Mouse (Mus musculus) CH12.LX (cell line): ENCODE data around the gene Epyc. TPM values are rescaled to one million over a fixed set of nuclear protein-coding genes. Genes with fewer than 3 reads are reported as not detected.
A peak's percentile ranks its signal among the peaks of the same experiment; 100 is the strongest.

Experiments used
- DNase-seq: peaks from one replicate; pipeline ENCODE4 v3.0.0-alpha.2; 2013; ENCODE audit errors: extremely low read depth
- H3K27ac ChIP-seq: 2 replicates; pipeline ENCODE4 v1.5.1; 2012; ENCODE audit warnings: low read depth, mild to moderate bottlenecking, control low read depth, moderate library complexity; ENCODE audit not compliant: insufficient read depth
- H3K27me3 ChIP-seq: replicated peaks from 2 replicates; pipeline ENCODE3; 2012; ENCODE audit warnings: inconsistent platforms
- H3K36me3 ChIP-seq, 2 experiments: replicated peaks in 1 of 2; 2 replicates each; pipeline versions ENCODE3 to v1.6.1; 2012; ENCODE audit warnings: inconsistent platforms in 1 of 2, low read length in 1 of 2, mild to moderate bottlenecking in 1 of 2, mixed read lengths in 1 of 2, moderate library complexity in 1 of 2; ENCODE audit not compliant: control insufficient read depth in 1 of 2, insufficient read depth in 1 of 2
- H3K4me1 ChIP-seq, 2 experiments: 2 replicates each; pipeline ENCODE4 v1.6.1; 2012; ENCODE audit warnings: inconsistent platforms in 1 of 2, moderate library complexity in 1 of 2; ENCODE audit not compliant: insufficient read depth in 2 of 2, control insufficient read depth in 1 of 2
- H3K4me2 ChIP-seq: 2 replicates; pipeline ENCODE4 v1.6.1; 2012; ENCODE audit warnings: low read depth, mild to moderate bottlenecking, control low read depth; ENCODE audit not compliant: poor library complexity, insufficient read depth, severe bottlenecking
- H3K4me3 ChIP-seq, 3 experiments: fragments of 150-350 bp in 1 of 3; sonication (generic) in 1 of 3; replicated peaks in 1 of 3; 2 replicates each; pipeline versions ENCODE3 to v1.5.1; 2011 to 2012; ENCODE audit warnings: low read depth in 2 of 3, low read length in 2 of 3, mild to moderate bottlenecking in 2 of 3, moderate library complexity in 2 of 3, control low read depth in 1 of 3, improper control_type of control experiment in 1 of 3, inconsistent platforms in 1 of 3, mixed read lengths in 1 of 3; ENCODE audit not compliant: poor library complexity in 1 of 3
- H3K79me2 ChIP-seq: replicated peaks from 2 replicates; pipeline ENCODE4 v1.6.1; 2012; ENCODE audit warnings: mild to moderate bottlenecking, moderate library complexity; ENCODE audit not compliant: control insufficient read depth, poor library complexity, insufficient read depth, severe bottlenecking; ENCODE audit errors: extremely low read depth
- H3K9ac ChIP-seq: 2 replicates; pipeline ENCODE4 v1.6.1; 2012; ENCODE audit warnings: low read depth, mild to moderate bottlenecking, control low read depth, moderate library complexity; ENCODE audit not compliant: insufficient read depth
- H3K9me3 ChIP-seq: replicated peaks from 2 replicates; pipeline ENCODE3; 2012; ENCODE audit warnings: low read length, inconsistent platforms, mixed read lengths
- BHLHE40 ChIP-seq: IDR thresholded peaks from 2 replicates; pipeline ENCODE4 v1.6.1; 2011; ENCODE audit warnings: mild to moderate bottlenecking, low read depth, low read length, improper control_type of control experiment
- CHD1 ChIP-seq: IDR thresholded peaks from 2 replicates; pipeline ENCODE4 v1.6.1; 2012; ENCODE audit warnings: low read depth, low read length, improper control_type of control experiment, inconsistent platforms
- CTCF ChIP-seq, 2 experiments: IDR thresholded peaks in 1 of 2; conservative IDR thresholded peaks in 1 of 2; 2 replicates each; pipeline ENCODE4 v1.5.1; 2011 to 2012; ENCODE audit warnings: low read depth in 2 of 2, low read length in 2 of 2, improper control_type of control experiment in 1 of 2, inconsistent platforms in 1 of 2, mild to moderate bottlenecking in 1 of 2, moderate library complexity in 1 of 2
- ETS1 ChIP-seq: conservative IDR thresholded peaks from 2 replicates; pipeline ENCODE4 v1.6.1; 2012; ENCODE audit warnings: low read depth, mild to moderate bottlenecking, inconsistent platforms, low read length, improper control_type of control experiment, moderate library complexity
- HCFC1 ChIP-seq: IDR thresholded peaks from 2 replicates; pipeline ENCODE4 v1.6.1; 2012; ENCODE audit warnings: low read depth, mild to moderate bottlenecking, inconsistent platforms, low read length, improper control_type of control experiment
- IRF4 ChIP-seq: IDR thresholded peaks from 2 replicates; pipeline ENCODE4 v1.6.1; 2014; ENCODE audit warnings: low read depth, mild to moderate bottlenecking, inconsistent platforms, low read length, improper control_type of control experiment
- JUND ChIP-seq: conservative IDR thresholded peaks from 2 replicates; pipeline ENCODE4 v1.6.1; 2011; ENCODE audit warnings: low read depth, low read length, improper control_type of control experiment
- KAT2A ChIP-seq: IDR thresholded peaks from 2 replicates; pipeline ENCODE4 v1.6.1; 2012; ENCODE audit warnings: low read length, improper control_type of control experiment, inconsistent platforms; ENCODE audit not compliant: insufficient replicate concordance
- MAFK ChIP-seq: IDR thresholded peaks from 2 replicates; pipeline ENCODE4 v1.6.1; 2011; ENCODE audit warnings: low read length, improper control_type of control experiment; ENCODE audit not compliant: insufficient replicate concordance
- MXI1 ChIP-seq: IDR thresholded peaks from 2 replicates; pipeline ENCODE4 v1.6.1; 2011; ENCODE audit warnings: mild to moderate bottlenecking, low read depth, low read length, improper control_type of control experiment
- MYC ChIP-seq: IDR thresholded peaks from 2 replicates; pipeline ENCODE4 v1.6.1; 2011; ENCODE audit warnings: low read depth, mild to moderate bottlenecking, improper control_type of control experiment, low read length
- NELFE ChIP-seq: IDR thresholded peaks from 2 replicates; pipeline ENCODE4 v1.6.1; 2011; ENCODE audit warnings: low read depth, low read length, improper control_type of control experiment
- PAX5 ChIP-seq: IDR thresholded peaks from 2 replicates; pipeline ENCODE4 v1.6.1; 2012; ENCODE audit warnings: low read length, inconsistent platforms, mixed read lengths
- POLR2A ChIP-seq: IDR thresholded peaks from 2 replicates; pipeline ENCODE4 v1.6.1; 2011; ENCODE audit warnings: low read depth, mild to moderate bottlenecking, improper control_type of control experiment, low read length
- RCOR1 ChIP-seq: conservative IDR thresholded peaks from 2 replicates; pipeline ENCODE4 v1.6.1; 2012; ENCODE audit warnings: low read depth, mild to moderate bottlenecking, inconsistent platforms, low read length, improper control_type of control experiment
- SIN3A ChIP-seq: IDR thresholded peaks from 2 replicates; pipeline ENCODE4 v1.6.1; 2012; ENCODE audit warnings: low read length, improper control_type of control experiment, inconsistent platforms
- SMC3 ChIP-seq: IDR thresholded peaks from 2 replicates; pipeline ENCODE4 v1.6.1; 2011; ENCODE audit warnings: low read depth, low read length, improper control_type of control experiment
- USF1 ChIP-seq: IDR thresholded peaks from 2 replicates; pipeline ENCODE4 v1.6.1; 2014; ENCODE audit warnings: low read depth, mild to moderate bottlenecking, inconsistent platforms, low read length, improper control_type of control experiment
- USF2 ChIP-seq: conservative IDR thresholded peaks from 2 replicates; pipeline ENCODE4 v1.6.1; 2011; ENCODE audit warnings: low read depth, low read length, improper control_type of control experiment
- ZC3H11A ChIP-seq: IDR thresholded peaks from 2 replicates; pipeline ENCODE4 v1.6.1; 2012; ENCODE audit warnings: low read depth, mild to moderate bottlenecking, inconsistent platforms, low read length, improper control_type of control experiment
- ZKSCAN1 ChIP-seq: IDR thresholded peaks from 2 replicates; pipeline ENCODE4 v1.6.1; 2012; ENCODE audit warnings: low read depth, inconsistent platforms, low read length, improper control_type of control experiment, borderline replicate concordance
- dilution Hi-C: fragments of 300-500 bp; cut with MboI; formaldehyde crosslinking; loops from 2 replicates; pipeline ENCODE4 v1.14.3; 2020; ENCODE audit warnings: low sequenced_read_pairs; ENCODE audit not compliant: extremely low pct_unique_long_range_greater_than_20kb, extremely low pct_ligation_motif_present
- in situ Hi-C: fragments of 300-500 bp; cut with MboI; formaldehyde crosslinking; loops from 3 replicates; pipeline ENCODE4 v1.14.3; 2019; ENCODE audit warnings: low sequenced_read_pairs, low pct_ligation_motif_present, low pct_unique_long_range_greater_than_20kb, mixed read lengths
- polyA plus RNA-seq: library from polyadenylated mRNA; unstranded; fragments of >175 nt; gene quantifications from 2 replicates; pipeline ENCODE4 v1.2.1, GENCODE M21; 2012; ENCODE audit warnings: low read depth; ENCODE audit not compliant: insufficient read length
- total RNA-seq, 2 experiments: library from RNA; depleted of rRNA; stranded (reverse); fragments of 300-350 nt in 1 of 2; fragments of >200 nt in 1 of 2; gene quantifications; 2 replicates each; pipeline ENCODE4 v1.2.3; 2012 to 2014

The Epyc gene
- total and polyA plus RNA-seq, 3 experiments, result not detected

- no peak for TF ChIP-seq USF2
- TF ChIP-seq BHLHE40, result peak; percentile 58; the same call in 1 of the 2 replicates
- peak; percentile 67; the same call in 1 of the 2 replicates for TF ChIP-seq MYC
- TF ChIP-seq ZKSCAN1, result no peak
- TF ChIP-seq MAFK, result 0 out of 2 replicates have a peak, but pooled peaks have one; percentile 39
- TF ChIP-seq NELFE, result no peak
- peak; percentile 26; the same call in 1 of the 2 replicates for TF ChIP-seq SIN3A
- TF ChIP-seq JUND, result peak; percentile 79
- TF ChIP-seq RCOR1, result peak; percentile 61; the same call in 1 of the 2 replicates
- peak in 1 of 2 experiments; percentile 16; a peak in 2 of 4 replicates for TF ChIP-seq CTCF (conservative IDR thresholded peaks at IDR 0.05 in 1 of 2, IDR thresholded peaks at IDR 0.05 in 1 of 2; ENCODE audit: low read depth in 2 of 2, low read length in 2 of 2)
- no peak for TF ChIP-seq HCFC1
- TF ChIP-seq POLR2A, result no peak
- no peak for TF ChIP-seq USF1
- no peak for TF ChIP-seq SMC3
- peak; percentile 96 for TF ChIP-seq IRF4
These were observed 12.8 kb upstream of the Epyc start (continued) for GRCm38 (mm10) chr10:97631061-97631460.

- H3K4me1 ChIP-seq, result no peaks in the 10 kb centered on the region
- no peak overlapping the region for H3K9ac ChIP-seq
- in situ Hi-C loops, result no loop called here
- DNase-seq, result no peak
- no peaks in the 10 kb centered on the region for H3K27me3 ChIP-seq
- no peaks in the 10 kb centered on the region for H3K36me3 ChIP-seq
- H3K4me2 ChIP-seq, result no peak overlapping the region
- H3K27ac ChIP-seq, result no peak overlapping the region
- no peak overlapping the region for H3K4me3 ChIP-seq
- H3K9me3 ChIP-seq, result no peaks in the 10 kb centered on the region
- dilution Hi-C loops, result no loop called here
- no peaks in the 10 kb centered on the region for H3K79me2 ChIP-seq
- TF ChIP-seq USF1 (no peak), IRF4 (no peak), ETS1 (no peak), KAT2A (no peak), CHD1 (no peak), PAX5 (no peak), NELFE (no peak), MXI1 (no peak)
- TF ChIP-seq, all 38 proteins: peak for 0
These were observed 1.9 kb upstream of the Epyc start for GRCm38 (mm10) chr10:97641926-97642325.

GRCm38 (mm10) chr10:97650334-97650733, 6.5 kb downstream of the Epyc start:
- H3K4me2 ChIP-seq, result no peak overlapping the region
- H3K9ac ChIP-seq, result no peak overlapping the region
- H3K79me2 ChIP-seq, result no peaks in the 10 kb centered on the region
- no peaks in the 10 kb centered on the region for H3K27me3 ChIP-seq
- no peak overlapping the region for H3K27ac ChIP-seq
- H3K9me3 ChIP-seq, result no peaks in the 10 kb centered on the region
- DNase-seq, result no peak
- H3K4me1 ChIP-seq, result no peaks in the 10 kb centered on the region
- in situ Hi-C loops (no loop called here), dilution Hi-C loops (no loop called here)
- H3K36me3 ChIP-seq, result no peaks in the 10 kb centered on the region
- TF ChIP-seq SIN3A, result no peak
- no peak for TF ChIP-seq ZC3H11A
- no peak for TF ChIP-seq CHD1
- TF ChIP-seq USF1, result no peak
- TF ChIP-seq, all 38 proteins: peak for 0
- H3K4me3 ChIP-seq, result no peak overlapping the region
